Mouse (Mus musculus) neutrophil, adult 5-6 weeks (primary cell): ENCODE measurements around the gene Prox2. TPM values are rescaled to one million over a fixed set of nuclear protein-coding genes. Genes with fewer than 3 reads are reported as not detected.
"Not testable (repeated sequence)": the region's sequence is repeated elsewhere in the genome, so short reads cannot be mapped to it uniquely, and the experiment has no call there.

Experiments used
- ATAC-seq: fragments of 151-379, 151-347 bp; 2 replicates; pipeline ENCODE4 v1.8.0; 2017; ENCODE audit warnings: mild to moderate bottlenecking, moderate TSS enrichment; ENCODE audit not compliant: insufficient number of reproducible peaks, poor library complexity, low FRiP score, severe bottlenecking; ENCODE audit errors: extremely low read depth
- total RNA-seq: library from RNA; stranded (forward); fragments of 200-1000 nt; gene quantifications from 2 replicates; pipeline ENCODE4 v1.2.3, GENCODE M21; 2017

Gene Prox2
- total RNA-seq = 1.6 and 5.0 TPM in 2 replicates

DNA sequence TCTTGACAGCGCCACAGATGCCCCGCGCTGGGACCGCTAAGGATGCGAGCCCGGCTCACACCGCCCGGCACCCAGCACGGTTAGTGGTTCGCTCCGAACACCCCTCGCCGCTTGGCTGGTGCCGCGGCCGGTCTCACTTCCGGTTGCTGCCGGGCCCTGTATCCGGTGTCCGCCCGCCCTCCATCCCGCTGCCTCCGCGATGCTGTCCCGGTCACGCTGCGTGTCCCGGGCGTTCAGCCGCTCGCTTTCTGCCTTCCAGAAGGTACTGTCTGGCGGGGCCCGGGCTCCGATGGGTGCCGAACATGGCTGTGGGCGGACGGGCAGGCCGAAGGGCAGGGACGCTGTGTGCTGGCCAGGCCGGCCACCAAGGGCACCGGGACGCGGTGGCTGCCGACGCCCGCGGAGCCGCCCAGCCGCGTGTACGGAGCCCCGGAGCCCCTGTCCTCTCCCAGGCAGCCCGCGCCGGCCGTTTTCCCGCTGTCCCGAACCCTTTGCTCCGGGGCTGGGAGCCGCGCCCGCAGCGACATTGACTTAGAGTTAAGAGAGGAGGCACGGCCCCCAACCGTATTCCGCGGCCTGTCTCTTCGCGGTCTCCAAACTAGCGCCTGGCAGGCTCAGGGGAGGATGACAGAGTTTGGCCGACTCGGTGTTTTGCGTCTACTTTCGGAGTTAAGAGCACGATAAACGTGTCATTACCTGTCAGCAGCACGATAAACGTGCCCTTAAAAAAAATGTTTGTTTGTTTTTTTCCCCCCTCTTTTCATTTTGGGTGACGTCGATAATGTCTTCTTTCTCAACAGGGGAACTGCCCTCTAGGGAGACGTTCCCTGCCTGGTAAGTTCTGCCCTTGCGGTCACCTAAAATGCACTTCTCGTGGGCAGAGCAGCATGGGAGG lies at the start of gene Prox2, which contains the start of gene Dlst:
Gene Prox2, minus strand, starts transcription at position 62 of the 895 bp plus-strand sequence.
Gene Dlst, plus strand, starts transcription at position 136 of the 895 bp plus-strand sequence.
- peak; percentile 83 for ATAC-seq

DNA sequence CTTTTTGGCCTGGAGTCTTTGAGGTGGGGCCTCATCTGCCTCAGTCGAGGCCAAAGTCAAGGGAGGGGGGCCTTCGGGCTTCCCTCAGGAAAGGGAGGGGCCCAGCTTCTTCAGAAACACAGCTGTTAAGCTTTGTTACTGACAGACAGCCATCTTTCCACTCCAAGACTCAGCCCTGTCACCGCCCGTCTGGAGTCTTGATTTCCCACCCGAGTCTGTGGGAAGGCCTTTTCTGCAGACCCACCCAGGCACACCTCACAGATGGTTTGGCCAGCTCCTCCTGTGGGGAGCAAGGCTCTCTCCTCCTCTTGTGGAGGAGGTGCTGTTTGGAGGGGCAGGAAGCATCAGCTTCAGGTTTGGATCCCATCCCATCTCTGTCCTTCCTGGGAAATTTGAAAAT lies 49.0 kb upstream of the Prox2 start:
- no peak for ATAC-seq

DNA sequence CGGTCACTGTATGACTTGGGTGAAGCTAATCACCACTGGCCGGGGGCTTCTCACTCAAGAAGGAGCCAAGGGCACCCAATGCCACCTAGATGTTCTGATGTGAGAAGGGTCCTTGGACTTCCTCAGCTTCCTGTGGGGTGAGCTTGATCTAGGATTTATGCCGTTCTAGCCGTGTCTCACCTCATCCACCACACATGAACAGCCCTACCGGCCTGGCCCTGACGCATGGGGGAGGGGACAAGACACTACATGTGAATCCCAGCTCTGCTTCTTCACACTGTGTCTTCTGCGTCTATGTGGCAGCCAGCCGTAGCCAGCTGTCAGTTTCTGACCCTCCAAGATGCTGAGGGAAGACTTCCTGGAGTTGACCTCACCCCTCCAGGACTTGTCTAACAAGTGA lies 48.2 kb upstream of the Prox2 start:
- no peak for ATAC-seq

DNA sequence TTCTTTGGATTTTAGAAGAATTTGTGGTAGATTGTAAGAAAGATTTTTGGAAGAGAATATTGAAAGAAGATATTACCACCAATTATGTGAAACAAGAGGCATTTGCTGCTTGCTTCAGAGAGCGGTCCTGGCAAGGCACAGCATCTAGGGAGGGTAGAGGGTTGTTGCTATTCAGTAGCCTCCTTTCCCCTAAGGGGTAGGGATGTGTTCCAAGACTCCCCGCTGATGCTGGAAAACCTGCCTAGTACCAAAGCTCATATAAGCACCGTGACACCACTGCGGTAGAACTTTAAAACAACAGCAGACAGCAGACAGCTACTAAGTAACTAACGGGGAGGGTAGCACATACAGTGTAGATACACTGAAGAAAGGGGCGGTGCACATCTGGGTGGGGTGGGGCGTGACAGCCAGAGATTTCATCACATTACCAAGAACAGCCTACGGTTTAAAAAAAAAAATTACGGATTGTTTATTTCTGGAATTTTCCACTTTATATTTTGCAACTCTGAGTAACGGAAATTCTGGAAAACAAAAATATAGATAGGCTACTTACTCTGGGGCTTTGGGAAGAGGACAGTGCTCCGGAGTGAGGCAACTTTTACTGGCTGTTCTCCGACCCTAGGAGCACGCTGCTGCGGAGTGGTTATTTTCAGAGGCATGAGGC lies 47.4 kb upstream of the Prox2 start:
- ATAC-seq = no peak

DNA sequence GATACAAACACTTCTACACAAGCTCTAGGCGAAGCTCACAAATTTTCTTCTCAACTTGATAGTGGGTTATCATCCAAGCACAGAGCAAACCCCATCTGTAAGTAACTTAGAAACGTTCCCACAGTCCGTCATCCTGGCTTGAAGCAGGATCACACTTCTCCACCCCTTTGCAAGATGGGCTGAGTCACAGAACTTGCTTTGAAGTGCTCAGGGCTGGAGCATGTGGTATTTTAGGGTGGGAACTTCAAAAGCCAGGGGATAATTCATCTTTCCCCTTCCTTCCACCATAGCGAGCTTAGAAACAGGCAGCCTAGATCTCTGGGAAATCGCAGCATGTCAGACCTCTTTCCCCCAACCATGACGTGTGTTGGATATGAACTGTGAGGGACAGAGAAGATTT lies 45.8 kb upstream of the Prox2 start:
- ATAC-seq = no peak

DNA sequence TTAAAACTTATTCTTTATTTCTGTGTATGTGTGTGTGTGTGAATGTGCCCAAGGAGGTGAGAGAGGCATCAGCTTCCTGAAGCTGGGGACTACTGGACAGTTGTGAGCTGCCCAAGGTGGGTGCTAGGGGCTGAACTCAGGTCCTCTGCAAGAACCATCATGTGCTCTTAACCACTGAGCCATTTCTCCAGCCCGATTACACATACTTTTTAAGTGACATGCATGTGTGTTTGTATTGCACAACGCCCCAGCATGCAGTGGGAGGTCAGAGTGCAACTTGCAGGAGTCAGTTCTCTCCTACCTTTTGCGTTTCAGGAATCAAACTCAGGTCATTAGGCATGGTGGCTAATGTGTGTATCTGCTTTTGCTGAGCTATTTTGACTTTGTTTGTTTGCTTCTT lies 42.5 kb upstream of the Prox2 start:
- ATAC-seq = no peak

DNA sequence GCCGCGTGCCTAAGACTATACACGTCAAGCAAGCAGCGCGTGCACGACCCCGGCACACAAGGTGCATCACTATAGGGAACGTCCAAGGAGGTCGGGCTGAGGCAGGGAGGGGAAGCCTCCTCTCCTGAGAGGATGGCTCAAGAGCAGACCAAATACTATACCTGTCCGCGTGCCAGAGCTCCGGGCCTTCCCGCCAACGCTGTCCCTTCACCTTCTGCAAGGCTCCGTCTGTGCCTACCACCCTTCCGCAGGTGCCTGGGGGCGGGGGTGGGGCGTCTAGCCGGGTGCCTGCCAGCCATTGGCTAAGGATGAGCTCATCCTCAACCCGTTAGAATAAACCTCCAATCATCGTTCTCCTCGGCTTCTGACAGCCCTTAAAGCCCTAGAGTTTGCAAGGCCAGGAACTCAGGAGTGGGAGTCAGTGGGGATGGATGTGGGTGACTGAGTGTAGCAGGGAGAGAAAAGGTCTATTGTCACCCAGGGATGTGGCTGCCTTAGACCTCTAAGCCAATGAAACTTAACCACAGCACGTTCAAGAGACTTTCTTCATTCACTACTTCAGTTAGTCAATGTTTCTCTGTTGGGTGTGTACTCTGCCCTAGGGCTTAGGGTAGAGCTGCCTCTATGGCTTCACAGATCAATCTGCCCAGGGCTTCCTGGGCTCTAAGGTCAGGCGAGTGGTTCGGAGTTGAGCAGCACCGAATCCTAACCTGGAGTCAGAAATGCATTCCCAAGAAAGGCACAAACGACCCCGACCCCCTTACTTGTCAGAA lies 40.6 kb upstream of the Prox2 start, which contains the start of gene Rps6kl1:
Gene Rps6kl1, minus strand, starts transcription at position 263 of the 773 bp plus-strand sequence.
- ATAC-seq = peak; percentile 14; the same call in 1 of the 2 replicates

DNA sequence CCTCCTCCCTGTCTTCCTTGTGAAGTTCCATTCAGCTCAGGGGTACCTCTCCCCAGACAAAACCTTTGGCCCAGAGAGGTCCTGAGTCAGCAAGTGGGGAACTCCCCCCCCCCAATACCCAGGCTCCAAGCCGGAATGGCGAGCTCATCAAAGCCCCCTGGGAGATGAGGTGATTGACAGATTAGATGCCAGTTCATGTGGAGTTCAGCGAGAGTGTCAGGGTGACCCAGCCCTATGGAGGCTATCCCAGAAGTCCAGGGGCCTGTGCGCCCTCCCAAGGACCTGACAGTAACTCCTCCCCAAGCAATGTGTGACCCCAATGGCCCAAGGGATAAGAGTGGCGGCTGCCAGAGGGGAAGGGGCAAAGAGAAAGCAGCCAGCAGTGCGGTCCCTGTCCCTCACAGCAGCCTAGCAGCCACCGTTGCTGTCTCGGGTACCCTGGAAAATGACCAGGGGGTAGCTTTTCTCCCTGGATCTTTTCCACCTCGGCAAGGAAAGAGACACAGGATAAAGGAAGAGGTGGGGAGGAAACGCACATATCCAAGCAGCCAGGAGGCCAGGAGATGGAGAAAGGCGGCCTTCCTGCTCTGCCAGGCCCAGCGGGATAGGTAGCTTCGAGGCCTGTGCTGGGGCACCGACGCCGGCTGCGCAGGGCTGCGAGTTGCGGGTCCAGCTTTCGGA lies 39.9 kb upstream of the Prox2 start:
- ATAC-seq = no peak

DNA sequence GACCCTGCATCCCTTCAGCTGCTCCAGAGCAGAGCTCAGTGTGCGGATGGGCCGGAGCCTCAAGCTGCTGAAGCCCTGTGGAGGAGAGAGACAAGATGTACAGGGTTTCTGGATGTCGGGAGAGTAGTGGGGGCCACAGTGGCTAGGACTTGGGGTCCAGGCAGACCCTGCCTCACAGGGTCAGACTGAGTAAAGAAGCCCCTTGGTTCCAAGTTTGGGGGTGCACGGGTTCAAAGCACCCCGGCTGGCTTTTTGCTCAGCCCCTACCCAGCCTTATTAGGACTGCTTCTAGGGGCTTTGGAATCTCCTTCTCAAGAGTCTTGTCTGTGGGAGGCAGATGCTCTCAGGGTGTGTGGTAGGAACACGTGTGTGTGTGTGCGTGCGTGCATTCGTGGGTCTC lies 36.3 kb upstream of the Prox2 start:
- no peak for ATAC-seq

DNA sequence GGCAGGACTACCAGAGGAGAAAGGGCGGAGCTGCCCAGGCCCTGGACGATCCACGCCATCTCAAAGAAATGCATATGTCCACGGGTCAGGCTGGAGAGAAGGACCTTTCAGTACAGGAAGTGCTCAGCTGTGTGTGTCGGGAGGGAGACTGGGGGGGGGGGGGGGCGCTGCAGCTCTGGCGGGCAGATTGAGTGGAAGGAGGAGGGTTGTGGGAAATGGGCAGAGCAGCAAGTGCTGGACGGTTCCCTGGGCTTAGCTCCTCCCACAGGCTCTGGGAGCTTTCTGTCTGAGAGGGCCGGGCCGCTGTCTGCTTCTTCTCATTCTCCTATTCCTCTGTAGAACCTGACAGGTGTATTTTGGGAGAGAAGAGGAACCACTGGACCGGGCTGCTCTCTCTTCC lies 35.8 kb upstream of the Prox2 start:
- ATAC-seq = no peak

DNA sequence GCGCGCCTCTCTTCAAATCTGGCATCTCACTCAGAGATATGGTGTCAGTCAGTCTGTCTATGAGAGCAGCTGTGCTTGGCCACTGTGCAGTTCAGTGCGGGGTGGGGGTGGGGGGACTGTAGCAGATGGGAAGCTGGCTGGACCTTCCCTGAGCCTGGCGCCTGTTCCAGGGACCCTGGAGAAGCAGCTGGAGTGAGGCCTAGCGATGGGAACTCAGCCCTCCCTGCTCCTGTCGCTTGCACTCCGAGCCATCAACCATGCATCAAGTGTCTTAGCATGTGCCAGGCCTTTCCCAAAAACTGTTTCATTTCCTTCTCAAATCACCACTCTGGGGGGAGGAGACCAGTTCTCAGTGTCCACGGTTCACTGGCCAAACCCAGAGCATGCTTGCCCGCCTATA lies 35.1 kb upstream of the Prox2 start:
- no peak for ATAC-seq

DNA sequence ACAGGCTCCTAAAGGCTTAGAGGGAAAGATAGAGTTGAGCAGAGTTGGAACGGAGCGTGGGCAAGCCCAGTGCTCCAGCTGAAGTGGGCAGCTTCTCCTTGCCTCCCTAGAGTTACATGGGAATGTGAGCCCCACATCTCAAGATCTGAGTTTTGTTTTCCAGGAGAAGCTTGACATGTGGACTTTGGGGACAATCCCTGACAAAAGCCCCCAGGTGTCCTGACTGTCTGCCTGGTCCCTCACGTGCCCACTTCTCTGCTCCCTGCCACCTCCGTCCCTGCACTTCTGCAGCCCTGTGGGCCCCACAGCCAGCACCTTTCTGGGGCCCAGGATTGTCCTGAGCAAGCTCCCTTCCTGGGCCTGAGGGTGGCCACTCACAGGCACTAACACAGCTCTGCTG lies 34.3 kb upstream of the Prox2 start:
- no peak for ATAC-seq

DNA sequence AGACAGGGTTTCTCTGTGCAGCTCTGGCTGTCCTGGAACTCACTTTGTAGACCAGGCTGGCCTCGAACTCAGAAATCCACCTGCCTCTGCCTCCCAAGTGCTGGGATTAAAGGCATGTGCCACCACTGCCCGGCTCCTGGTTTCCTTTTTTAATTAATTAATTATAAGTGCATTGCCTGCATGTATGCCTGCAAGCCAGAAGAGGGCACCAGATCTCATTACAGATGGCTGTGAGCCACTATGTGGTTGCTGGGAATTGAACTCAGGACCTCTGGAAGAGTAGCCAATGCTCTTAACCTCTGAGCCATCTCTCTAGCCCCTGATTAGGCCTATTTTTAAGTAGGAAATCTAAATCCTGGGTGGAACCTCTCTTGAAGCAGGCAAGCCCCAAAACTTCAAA lies 33.7 kb upstream of the Prox2 start:
- ATAC-seq = not testable (repeated sequence)

DNA sequence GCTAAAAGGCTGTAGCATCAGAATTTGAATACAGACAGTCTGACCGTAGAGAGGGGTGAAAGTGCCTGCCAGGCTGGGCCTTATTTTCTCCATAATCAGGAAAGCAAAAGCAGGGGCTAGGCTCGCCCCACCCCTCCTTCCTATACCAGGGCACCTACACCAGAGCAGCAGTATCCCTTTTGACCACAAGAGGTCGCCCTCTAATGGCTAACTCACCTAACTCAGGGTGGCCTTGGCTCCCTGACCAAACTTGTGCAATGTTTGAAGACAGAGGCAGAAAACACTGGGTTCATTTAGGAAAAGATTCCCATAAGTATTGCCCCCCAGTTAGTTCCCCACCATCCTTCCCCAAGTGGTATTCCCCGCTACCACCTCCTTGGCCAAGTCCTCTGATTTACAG lies 32.2 kb upstream of the Prox2 start:
- peak; percentile 52; the same call in 1 of the 2 replicates for ATAC-seq

DNA sequence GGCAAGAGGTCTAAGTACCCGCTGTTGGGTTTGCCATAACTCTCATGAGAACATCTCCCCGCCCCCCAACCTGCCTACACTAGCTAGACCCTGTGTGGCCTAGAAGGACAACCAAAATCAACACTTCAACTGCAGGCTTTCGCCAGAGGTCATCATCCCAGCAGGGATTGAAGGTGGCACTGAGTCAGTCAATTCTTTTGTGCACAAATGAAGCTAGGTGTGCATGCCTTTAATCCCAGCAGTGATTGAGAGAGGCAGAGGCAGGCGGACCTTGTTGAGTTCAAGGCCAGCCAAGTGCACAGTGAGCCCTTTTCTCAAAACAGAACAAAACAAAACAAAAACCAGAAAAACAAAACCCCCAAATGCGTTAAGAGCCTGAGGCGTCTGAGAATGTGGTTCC lies 30.5 kb upstream of the Prox2 start:
- no peak for ATAC-seq

DNA sequence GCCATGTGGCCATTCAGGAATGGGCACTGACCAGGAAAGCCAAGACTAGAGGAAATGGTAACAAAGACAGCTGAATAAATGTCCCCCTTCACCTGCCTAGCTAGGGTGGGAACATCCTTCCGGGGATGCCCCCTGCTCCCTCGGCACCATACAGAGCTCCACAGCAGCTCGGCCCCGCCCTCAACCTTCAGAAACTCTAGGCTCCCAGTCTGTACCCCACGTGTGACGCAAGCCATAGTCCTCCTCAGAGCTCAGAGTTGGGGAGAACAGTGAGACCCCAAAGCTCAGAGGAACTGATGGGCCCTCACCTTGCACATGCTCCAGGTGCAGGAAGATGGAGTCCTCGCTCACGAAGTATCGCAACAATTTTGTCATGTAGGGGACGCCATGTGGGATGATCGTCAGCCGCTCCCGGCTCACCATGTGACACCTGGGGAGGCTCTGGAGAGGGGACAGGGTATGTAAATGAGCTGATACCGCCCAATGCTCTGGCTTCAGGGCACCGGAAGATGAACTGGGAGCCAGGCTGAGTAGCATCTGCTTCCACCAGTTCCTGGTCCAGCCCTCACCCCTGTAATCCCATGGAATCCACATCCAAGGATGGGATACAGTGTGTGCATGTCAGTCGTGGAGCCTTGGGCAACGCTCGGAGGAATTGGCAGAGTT lies 29.6 kb upstream of the Prox2 start:
- no peak for ATAC-seq

DNA sequence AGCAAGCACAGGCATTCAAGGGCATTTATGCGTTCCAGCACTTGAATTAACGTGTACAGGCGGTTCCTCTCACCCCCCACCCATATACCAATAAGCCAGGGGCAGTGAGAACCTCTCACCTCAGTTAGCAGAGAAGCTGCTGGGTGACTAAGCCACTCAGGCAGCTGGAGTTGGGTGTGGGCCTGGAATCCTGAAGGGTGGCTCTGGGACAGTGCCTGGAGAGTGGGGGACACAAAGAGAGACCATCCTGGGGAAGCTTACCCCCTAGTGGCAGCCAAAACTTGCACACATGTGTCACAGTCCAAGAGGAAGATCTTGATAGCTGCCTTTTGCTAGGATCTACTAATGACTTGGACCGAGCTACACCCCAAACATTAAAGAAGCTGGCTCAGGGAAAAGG lies 26.1 kb upstream of the Prox2 start:
- no peak for ATAC-seq
